Mouse (Mus musculus): ENCODE measurements around the gene Prom2. TPM values are rescaled to one million over a fixed set of nuclear protein-coding genes. Genes with fewer than 3 reads are reported as not detected.

Prom2 gene
- total RNA-seq, 2 experiments from 2014 or later, result not detected

DNA sequence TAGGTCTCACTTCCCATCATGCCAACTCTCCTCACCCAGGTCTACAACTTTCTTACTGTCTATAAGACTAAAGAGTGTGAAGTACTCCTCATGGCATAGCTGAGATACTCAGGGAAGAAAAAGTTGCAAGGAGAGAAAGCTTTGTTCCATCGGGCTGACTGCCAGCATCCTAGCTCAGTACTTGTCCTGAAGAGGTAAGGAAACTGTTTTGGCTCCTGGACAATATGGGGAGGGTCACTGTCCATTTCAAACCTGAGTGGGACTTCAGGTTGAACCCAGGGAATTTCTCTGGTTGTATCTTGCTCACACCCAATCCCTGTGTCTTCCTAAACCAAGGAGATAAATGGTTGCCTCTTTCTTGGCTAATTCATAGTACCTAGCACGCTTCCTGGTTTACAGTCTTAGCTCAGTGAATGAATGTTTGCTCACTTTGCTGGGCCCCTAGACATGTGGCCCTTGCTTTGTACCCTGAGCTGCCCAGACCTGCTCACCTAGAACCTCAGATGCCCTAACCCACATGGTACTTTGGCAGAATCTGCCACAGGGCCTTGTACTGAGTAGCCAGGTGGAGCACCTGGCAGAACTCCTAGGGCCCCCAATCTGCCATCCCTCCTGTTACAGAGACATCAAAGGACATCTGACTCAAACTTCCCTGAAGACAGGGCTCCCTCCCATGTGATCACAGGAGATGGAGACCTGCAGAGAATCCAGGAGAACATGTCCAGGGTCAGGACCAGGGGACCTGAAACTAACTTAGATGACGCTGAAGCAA is 16.1 kb downstream of the Prom2 start:
- no peak for ATAC-seq (replicated peaks; ENCODE audit: poor library complexity)

DNA sequence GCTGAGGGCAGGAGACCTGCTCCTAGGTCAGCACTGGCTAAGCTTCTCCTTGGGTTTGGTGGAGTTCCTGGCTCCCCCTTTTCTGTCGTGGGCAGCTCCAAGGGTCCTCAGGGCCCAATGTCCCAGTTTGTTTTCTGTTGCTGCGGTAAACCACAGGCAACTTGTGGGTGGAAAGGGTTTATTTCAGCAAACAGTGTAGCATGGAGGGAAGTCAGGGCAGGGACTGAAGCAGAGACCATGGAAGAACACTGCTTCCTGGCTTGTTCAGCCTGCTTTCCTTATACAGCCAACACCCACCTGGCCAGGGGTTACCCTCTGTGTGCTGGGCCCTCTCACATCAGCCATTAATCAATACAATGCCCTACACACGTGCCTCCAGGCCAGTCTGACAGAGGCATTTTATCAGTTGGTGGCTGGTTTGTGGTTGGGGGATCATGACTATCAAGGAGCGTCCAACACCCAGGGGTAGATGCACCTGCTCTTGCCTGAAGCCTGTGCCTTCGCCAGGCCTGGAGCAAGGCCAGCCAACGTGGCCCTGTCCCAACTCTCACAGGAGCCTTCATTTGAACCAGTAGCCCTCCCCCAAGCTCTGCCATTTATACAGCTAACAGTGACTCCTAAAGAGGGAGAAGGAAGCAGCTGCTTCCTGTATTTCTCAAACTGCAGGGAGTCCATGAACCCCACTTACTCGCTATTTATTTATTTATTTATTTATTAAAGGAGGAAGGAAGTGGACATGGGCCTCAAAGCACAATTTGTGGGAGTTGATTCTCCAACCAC is 17.1 kb downstream of the Prom2 start:
- peak; percentile 68 for ATAC-seq (replicated peaks; ENCODE audit: poor library complexity)

DNA sequence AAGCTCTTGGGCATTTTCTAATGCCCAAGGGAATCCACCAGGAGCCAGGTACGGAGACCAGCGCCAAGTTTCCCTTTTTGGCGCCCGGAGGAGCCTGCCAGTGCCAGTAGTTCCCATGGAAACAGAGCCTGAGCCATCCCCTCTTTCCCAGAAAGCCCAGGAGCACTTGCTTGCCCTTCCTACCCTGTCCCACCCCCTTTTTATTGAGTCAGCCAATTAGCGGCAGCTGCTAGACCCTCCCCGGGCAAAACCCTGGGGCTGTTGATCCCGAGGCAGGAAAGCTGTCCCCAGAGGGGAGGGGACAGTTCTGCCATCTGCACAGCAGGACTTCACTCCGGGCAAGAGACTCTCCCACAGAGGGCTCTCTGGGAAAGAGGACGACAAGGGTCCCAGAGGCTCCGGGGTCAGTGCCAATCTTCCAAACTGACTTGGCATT is 19.2 kb downstream of the Prom2 start, which contains the start of gene Kcnip3:
TSS of gene Kcnip3 (minus strand) at position 89 of the 436 bp plus-strand sequence.
- no peak for ATAC-seq (replicated peaks; ENCODE audit: poor library complexity)

DNA sequence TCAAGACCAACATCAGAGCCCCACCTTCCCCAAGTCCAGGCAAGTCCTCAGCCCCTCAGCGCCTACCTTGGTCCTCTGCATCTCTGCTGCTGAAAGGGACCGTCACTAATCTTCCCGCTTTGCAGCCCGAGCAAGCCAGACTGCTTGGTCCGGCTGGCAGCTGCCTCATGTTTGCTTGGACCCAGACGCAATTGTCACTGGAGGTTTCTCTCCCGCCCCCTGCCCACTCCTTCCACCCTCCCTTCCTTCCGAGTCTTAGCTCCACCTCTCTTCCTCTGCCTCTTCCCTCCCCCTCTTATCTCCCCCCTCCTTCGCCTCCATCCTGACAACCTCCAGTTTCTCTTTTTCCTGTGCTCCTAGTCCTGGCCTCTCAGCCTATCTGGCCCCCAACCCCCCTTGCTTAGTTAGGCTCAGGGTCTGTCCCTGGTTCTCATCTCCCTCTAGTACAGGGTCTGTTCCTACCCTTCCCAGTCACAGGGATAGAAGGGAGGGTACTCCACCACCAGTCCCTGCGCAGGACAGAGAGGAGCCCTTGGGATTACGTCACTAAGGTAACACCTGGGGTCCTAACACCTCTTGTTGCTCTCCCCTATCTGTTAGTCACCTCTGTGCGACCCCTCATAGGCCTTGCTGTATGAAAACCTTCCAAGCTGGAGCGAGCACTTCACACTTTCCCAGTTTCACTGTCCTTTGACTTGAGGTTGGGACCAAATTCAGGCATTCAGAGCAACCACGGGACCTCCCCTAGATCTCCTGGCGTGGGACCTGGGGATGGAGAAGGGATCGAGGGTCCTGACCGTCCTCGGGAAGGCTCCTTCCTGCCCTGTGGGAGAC is 19.9 kb downstream of the Prom2 start:
- peak; percentile 21 for ATAC-seq (replicated peaks; ENCODE audit: poor library complexity)

DNA sequence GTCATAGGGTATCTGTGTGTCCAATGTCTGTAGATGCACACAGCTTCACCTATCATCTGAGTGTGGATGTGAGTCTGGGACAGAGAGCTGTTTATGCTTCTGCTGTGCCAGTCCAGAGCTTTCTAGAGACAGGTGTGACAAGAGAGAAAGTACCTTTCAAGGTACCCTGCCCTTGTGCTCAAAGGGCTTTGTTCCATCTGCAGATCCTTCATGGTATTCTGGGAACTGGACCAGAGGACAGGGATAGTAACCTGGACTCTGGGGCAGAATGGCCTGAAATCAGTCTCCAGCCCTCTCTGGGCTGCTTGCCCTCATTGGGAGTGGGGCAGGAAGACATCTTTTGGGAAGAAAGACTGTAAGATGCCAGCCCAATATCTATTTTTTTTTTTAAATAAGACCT is 21.1 kb downstream of the Prom2 start:
- ATAC-seq (replicated peaks; ENCODE audit: poor library complexity), result no peak

DNA sequence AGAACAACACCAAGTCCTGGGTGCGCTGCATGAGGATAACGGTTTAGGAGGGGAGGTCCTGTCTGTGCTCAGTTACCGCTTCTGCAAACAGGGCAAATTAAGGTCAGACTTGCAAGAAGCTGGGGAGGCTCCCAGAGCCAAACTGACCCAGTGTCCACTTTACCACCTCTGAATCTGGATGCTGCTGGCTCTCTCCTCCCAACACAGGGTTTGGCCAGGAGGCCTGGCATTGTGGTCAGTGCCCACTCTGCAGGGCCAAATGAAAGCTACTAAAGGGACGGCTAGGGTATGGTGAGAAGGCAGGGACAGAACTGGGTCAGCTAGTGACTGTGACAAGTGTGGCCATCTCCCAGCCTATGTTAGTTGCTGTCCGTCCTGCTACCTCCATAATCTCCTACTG is 22.0 kb downstream of the Prom2 start:
- ATAC-seq (replicated peaks; ENCODE audit: poor library complexity), result no peak

DNA sequence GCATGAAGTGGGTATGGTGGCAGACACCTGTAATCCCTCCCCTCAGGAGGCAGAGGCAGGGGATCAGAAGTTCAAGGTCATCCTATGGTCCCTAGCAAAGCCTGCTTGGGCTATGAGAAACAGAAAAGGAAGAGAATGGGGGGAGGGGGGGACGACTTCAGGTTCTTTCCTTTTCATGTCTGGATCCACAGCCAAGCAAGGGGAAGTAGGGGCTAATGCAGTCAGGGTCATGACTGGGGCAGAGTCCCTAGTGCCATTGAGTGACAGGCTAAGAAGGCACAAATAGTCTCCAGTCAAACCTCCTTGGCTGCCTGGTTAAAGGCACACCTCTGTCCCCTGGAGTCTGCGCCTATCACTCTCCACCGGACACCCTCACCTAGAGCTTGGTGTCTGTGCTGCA is 22.4 kb downstream of the Prom2 start:
- peak; percentile 47 for ATAC-seq (replicated peaks; ENCODE audit: poor library complexity)

DNA sequence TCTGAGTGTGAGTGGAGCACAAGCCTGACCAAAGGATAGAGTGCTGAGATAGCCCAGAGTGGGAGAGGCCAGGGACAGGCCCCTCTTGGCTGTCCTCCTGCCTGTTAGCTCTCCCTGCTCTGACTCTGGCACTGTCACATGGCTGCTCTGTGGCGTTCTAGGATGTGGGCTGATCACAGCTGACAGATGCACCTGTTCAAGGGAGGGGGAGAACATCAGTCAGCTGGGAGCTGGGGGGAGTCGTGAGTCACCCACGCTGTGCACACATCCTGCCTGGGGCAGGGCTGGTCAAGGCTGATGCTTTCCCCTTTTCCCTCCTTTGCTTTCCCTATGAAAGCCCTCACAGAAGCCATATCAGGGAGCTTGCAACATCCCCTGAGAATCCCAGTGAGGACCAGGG is 23.0 kb downstream of the Prom2 start:
- ATAC-seq (replicated peaks; ENCODE audit: poor library complexity), result peak; percentile 21; the same call in 1 of the 2 replicates

DNA sequence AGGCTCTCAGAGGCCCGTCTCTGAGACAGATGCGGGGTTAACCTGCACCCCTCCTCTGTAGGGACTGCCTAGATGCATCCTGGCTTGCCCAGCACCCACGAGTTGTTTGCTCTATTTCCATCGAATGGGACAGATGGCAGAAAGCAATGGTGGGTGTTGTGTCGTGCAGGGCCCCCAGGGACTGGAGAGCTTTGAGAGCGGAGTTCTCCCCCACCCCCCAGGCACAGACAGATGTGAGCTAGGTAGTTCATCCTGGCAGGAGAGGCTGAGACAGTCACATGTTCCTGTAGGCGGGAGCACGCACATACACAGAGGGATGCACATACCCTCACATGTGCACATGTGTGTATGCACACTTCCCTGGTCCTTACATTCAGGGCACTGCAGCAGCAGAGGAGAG is 24.2 kb downstream of the Prom2 start:
- ATAC-seq (replicated peaks; ENCODE audit: poor library complexity), result no peak

DNA sequence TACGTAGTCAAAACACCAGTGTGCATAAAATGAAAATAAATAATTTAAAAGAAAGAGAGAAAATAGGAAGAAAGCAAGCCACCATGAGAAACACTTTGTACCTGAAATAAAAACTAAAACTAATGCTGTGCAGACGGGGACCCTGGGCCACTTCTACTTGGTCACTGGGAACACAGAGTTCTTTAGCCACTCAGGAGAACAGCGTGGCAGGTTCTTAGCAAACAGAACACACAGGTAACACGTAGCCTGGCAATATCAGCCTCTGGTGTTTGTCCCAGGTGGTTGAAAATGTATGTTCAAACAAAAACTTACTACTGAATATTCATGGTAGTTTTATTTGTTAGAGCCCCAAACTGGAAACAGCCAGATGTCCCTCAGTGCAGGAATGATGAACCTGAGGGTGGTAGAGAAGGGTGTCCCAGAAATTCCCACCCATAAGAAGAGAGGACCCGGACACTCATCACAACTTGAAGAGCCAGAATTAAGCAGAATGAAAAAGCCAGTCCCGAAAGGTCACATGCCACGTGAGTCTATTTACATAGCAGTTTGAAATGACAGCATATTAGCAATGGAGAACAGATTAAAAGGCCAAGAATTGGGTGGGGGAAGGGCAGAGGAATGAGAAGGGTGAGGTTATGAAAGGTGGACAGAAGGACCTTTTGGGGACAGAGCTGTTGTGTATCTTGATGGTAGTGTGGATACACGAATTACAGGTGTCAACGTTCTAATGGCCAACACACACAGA is 26.7 kb downstream of the Prom2 start:
- no peak for ATAC-seq (replicated peaks; ENCODE audit: poor library complexity)

DNA sequence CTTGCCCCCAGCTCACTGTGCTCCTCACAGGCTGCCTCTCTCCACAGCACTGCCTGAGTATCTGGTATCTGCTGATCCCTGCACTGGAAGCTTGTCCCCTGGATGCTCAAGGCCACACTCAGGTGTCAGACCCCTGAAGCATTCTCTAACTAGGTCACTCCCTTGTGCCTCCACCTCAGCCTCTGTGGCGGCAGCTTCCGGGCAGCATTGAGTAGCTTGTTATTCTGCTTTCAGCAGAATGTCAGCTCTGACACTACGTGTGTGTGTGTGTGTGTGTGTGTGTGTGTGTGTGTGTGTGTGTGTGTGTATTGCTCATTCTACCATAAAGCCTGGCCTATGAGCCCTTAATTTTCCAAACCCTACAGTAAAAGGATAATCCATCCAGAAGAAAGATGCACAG is 28.0 kb downstream of the Prom2 start:
- ATAC-seq (replicated peaks; ENCODE audit: poor library complexity), result no peak

DNA sequence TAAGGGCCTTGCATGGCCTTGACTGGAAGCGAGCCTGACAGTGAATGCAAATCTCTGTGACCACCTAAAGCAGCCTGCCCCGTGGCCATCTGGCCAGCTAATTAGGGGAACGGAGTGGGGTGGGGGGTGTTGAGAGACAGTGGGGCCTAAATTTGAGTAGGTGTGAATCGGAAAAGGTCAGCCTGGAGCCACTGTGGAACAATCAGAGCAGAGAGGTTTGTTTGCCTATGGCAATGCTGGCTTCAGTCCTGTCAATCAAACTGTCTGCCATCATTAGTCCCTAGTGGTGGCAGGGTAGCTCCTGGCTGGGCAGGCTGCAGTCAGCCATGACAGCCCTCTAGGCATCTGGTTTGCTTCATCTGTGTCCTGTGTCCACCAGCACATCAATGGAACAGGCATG is 29.8 kb downstream of the Prom2 start:
- no peak for ATAC-seq (replicated peaks; ENCODE audit: poor library complexity)

DNA sequence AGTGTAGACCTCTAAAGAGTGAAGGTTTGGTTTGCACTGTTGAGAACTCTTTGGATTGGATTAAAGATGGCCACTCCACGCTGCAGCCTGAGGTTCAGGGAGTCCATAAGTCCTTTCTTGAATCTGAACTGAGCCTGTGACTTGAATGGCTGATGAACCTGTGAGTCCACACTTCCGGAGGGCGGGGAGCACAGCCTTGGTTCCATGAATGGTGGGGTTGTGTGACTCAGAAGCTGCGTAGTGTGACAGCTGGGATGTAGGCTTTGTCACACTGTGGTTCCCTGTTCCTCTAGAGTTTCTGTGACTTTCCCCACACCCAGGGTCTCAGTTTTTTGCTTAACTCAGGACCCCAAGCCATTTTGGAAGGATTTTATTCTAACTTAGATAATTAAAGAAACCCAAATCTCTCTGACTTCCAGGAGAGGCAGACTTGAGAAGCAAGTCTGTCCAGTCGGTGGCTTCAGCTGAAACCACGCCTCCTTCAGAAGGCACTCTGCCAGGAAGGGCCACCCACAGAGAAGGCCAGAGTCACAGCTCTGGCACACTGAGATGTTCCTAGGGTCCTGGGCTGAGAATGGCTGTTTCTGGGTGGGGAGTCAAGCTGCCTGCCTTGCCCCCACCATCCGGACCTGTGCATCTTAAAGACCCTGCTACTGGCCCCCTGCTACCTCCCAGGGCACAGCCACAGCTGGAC is 33.2 kb downstream of the Prom2 start:
- ATAC-seq (replicated peaks; ENCODE audit: poor library complexity), result no peak

DNA sequence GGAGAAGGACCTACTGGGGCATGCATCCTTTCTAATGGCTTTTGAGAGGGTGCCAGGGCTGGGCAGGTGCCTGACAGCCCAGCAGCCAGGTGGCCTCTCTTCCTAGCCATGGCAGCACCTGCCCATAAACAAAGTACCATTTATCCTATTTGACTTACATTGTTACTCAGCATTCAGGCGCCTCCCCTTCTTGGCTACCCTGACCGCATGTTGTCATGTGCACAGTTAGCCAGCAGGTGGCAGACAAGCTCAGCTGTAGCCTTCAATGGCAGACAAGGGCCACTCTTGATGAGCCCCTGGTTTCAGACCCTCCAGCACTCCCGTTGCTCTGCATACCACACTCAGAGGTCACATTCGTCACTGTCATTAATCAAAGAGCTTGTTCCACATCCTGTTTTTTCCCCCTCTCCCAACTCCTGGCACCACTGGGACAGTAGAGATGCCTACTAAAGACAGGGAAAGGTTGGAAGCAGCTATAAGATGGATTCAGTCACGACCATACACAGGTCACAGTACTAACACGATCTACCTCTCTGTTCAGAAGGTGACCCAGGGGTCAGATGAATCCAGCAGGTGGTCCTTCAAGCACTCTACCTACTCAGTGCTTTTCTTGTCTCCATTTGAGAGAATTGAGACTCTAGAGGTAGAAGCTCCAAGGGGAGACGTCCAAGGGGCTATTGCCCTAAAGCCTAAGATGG is 34.0 kb downstream of the Prom2 start:
- peak; percentile 81 for ATAC-seq (replicated peaks; ENCODE audit: poor library complexity)

DNA sequence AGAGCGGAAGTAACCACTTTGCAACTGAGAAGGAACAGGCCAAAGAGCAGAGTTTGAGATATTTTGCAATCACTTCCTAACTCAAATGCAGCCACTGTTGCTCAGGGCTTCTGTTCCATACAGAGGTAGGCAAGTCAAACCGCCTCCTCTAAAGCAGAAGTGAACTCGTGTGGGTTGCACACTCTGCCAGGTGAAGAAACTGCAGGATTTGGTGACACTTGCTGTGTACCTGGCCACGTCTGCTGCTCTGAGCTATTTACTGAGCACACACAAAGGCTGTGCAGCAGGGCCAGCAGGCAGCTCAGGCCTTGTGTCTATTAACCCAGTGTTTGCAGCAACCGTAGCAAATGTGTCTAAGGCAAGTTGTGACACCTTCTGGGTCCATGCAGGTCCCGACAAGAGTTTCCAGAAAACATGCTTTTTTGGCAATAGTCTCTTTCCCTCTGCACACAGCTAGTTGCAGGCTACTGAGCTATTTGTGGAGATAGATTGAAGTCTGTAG is 35.1 kb downstream of the Prom2 start:
- ATAC-seq (replicated peaks; ENCODE audit: poor library complexity), result peak; percentile 63

DNA sequence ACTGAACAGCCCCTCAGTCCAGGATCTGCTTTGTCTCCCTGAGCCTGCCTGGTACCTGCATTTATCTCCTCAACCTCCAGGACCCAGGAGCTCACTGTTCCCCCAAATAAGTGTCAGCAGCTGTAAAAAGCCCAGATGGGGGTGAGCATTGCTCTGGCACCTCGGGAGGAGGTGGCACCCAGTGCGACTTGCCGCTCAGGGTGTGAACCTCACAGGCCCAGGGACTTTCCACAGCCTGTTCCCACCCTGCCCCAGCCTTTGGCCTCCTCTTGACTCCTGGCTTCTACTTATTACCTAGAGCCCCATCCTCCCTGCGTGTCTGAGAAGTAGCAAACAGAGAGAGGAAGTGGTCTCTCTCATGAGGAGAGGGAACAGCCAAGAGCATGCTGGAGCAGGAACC is 36.1 kb downstream of the Prom2 start:
- ATAC-seq (replicated peaks; ENCODE audit: poor library complexity), result peak; percentile 34

DNA sequence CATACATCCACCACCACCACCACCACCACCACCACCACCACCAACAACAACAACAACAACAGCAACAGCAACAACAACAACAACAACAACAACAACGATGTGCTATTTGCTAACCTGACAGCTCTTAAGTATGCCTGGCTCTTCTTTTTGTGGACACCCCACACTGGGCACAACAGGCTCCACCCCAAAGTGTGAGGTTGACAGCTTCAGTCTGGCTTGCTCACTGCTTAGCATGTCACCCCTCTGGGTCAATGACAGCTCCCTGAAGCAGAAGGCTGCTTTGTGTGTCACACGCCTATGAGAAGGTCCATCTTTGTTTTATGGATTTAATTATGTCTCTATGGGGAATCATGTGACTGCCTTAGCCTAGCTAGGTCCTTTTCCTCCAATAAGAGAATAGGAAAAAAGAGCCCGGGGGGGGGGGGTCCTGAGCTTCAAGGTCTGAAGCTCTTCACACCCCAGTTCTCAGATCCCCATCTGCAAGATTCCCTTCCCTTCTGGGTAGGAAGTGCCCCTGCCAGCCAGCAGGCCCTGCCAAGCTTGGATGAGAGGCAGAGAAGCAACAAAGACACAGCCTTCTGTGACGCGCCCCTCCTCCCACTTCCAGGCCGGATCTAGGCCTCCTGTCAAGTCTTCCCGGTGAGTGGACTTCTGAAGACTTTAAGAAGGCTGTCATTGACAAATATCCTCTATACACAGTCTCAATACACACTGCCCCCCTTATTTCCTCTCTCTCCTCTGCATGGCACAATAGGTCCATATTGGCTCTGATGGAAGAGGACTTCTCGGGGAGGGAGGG is 37.3 kb downstream of the Prom2 start:
- ATAC-seq (replicated peaks; ENCODE audit: poor library complexity), result no peak

DNA sequence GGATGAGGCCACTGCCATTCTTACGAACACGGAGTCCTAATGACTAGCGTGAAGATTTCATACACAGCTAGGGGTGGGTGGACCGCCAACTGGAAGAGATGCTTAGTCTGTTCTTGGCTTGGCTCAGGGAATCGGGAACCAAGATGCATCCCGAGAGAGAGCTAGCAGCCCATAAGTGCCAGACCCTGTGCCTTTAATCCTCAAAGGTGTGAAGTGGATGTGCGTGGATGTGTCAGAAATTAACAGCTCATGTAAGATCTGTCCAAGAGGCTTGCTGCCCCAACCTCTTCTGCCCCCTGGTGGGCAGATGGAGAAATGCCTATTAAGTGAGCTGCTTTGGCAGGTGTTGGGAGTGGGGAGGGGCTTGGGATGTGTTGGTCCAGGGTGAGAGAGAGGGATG is 40.2 kb downstream of the Prom2 start:
- ATAC-seq (replicated peaks; ENCODE audit: poor library complexity), result peak; percentile 66
